Mouse (Mus musculus) G1E (cell line): ENCODE measurements around the gene Psma7. TPM values are rescaled to one million over a fixed set of nuclear protein-coding genes. Genes with fewer than 3 reads are reported as not detected.

Experiments
- ATAC-seq: 2 replicates; pipeline ENCODE4 v1.8.0; 2016; ENCODE audit warnings: mild to moderate bottlenecking; ENCODE audit not compliant: insufficient number of reproducible peaks, poor library complexity, low FRiP score, severe bottlenecking; ENCODE audit errors: extremely low read depth
- DNase-seq: peaks from one replicate; pipeline ENCODE4 v3.0.0; 2012; ENCODE audit warnings: low spot score
- H3K27me3 ChIP-seq: 2 replicates; pipeline ENCODE4 v1.6.1; 2012; ENCODE audit warnings: mild to moderate bottlenecking, low read length, inconsistent platforms; ENCODE audit not compliant: insufficient read depth
- H3K36me3 ChIP-seq: replicated peaks from 2 replicates; pipeline ENCODE3; 2012; ENCODE audit warnings: mild to moderate bottlenecking, inconsistent platforms
- H3K4me1 ChIP-seq: 2 replicates; pipeline ENCODE4 v1.6.1; 2012; ENCODE audit warnings: low read depth, low read length, inconsistent platforms, mixed read lengths; ENCODE audit not compliant: insufficient read depth
- H3K4me3 ChIP-seq: 2 replicates; pipeline ENCODE4 v1.5.1; 2012; ENCODE audit warnings: low read depth, mild to moderate bottlenecking, inconsistent platforms, low read length, moderate library complexity, mixed read lengths
- H3K9me3 ChIP-seq: replicated peaks from 2 replicates; pipeline ENCODE4 v1.6.1; 2012; ENCODE audit warnings: inconsistent platforms
- CTCF ChIP-seq: IDR thresholded peaks from 2 replicates; pipeline ENCODE4 v1.5.1; 2012; ENCODE audit warnings: low read depth, low read length, inconsistent platforms, mixed read lengths
- GATA1 ChIP-seq: IDR thresholded peaks from 2 replicates; pipeline ENCODE4 v1.6.1; 2012; ENCODE audit warnings: borderline replicate concordance, low read length, inconsistent platforms, mixed read lengths
- GATA2 ChIP-seq: IDR thresholded peaks from 2 replicates; pipeline ENCODE4 v1.6.1; 2012; ENCODE audit warnings: low read depth, low read length, inconsistent platforms, borderline replicate concordance
- POLR2AphosphoS5 ChIP-seq: IDR thresholded peaks from 2 replicates; pipeline ENCODE4 v1.6.1; 2012; ENCODE audit warnings: low read depth, low read length, inconsistent platforms; ENCODE audit not compliant: insufficient replicate concordance
- TAL1 ChIP-seq: conservative IDR thresholded peaks from 2 replicates; pipeline ENCODE4 v1.6.1; 2012; ENCODE audit warnings: low read depth, low read length, inconsistent platforms, mixed read lengths
- polyA plus RNA-seq: library from polyadenylated mRNA; stranded (reverse); fragments of >175 nt; gene quantifications from 2 replicates; pipeline ENCODE4 v1.2.3, GENCODE M21; 2012
- total RNA-seq, 2 experiments: library from RNA; stranded (forward) in 1 of 2; stranded (reverse) in 1 of 2; fragments of 200-1000 nt in 1 of 2; fragments of >200 nt in 1 of 2; fragmentation: Nextera tagmentation in 1 of 2; gene quantifications; 2 replicates each; pipeline ENCODE4 v1.2.3; 2014 to 2017

Psma7 gene
- total RNA-seq (2014; fragmentation: Nextera tagmentation) (144 and 148 TPM in 2 replicates), total RNA-seq (2017) (305 TPM in 2 replicates), polyA plus RNA-seq (81.2 and 94.1 TPM in 2 replicates)

DNA sequence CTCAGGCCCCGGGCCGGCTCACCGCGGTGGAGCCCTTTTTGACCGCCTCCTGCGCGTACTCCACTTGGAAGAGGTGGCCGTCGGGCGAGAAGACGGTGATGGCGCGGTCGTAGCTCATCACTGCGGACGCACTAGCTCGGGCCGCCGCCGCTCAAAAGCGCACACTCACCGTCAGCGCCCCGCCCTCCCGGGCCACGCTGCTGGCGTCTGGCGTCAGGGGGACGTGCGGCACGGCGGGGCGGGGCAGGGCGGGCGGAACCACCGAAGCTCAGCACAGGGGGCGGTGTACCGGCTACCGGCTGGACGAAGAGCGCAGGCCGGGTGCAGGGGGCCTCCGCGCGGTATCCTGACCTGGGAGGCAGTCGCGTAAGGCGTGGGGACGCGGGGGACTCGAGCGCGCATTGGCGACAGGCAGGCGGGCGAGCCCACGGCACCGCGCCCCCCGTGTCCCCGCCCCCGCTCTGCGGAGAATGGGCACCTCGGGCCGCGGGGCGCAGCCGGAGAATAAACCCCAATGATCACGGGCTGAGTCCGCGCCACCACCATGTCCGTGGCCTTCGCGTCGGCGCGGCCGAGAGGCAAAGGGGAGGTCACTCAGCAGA lies at the start of gene Psma7, which contains the start of gene Ss18l1:
TSS of gene Psma7 (minus strand) at position 178 of the 602 bp plus-strand sequence.
TSS of gene Ss18l1 (plus strand) at position 254 of the 602 bp plus-strand sequence.
- Histone ChIP-seq H3K36me3 (peaks cover 60% of the 10 kb centered on the region), H3K9me3 (no peaks in the 10 kb centered on the region), H3K27me3 (peaks cover 8% of the 10 kb centered on the region; the same call in 1 of the 2 replicates), H3K4me1 (peaks cover 45% of the 10 kb centered on the region), H3K4me3 (peak within 1 kb of the TSS; percentile 95)
- TF ChIP-seq CTCF (no peak), TAL1 (no peak), POLR2AphosphoS5 (no peak), GATA1 (no peak), GATA2 (no peak)
- ATAC-seq = peak; percentile 74
- DNase-seq = peak; percentile 93

DNA sequence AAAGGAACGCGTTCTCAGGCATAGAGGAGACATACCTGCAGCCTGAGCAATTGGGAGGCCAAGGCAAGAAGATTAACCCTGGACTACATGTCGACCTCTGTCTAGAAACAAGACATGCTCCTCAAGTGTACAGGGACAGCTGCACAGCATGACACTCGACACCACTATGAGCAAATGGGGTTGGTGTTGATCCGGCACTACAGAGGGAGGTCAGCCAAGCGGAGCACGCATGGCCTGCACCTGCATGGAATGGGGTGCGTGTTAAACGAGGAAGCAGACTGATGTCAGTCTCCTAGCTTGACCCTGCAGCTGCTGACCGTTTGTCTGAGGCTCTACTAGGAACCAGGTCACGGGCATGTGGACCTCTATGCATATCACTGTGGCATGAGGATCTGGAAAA lies 48.1 kb upstream of the Psma7 start:
- H3K4me3 ChIP-seq = no peak overlapping the region

DNA sequence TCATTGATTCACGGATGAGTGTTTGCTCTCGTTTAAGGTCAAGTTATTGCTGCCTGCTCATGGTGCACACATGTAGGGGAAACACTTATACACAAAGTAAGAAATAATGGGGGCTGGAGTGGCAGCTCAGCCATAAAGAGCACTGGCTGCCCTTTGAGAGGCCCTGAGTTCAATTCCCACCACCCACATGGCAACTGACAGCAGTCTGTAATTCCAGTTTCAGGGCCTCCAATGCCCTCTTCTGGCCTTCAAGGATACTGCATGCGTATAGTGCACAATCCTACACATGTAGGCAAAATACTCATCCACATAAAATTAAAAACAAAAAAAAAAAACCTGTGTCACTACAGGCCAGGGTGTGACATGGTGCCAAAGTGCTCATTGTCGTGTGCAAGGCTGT lies 45.2 kb upstream of the Psma7 start:
- peaks cover 48% of the 10 kb centered on the region for H3K36me3 ChIP-seq
- no peaks in the 10 kb centered on the region for H3K4me1 ChIP-seq
- no peak overlapping the region for H3K4me3 ChIP-seq
- H3K9me3 ChIP-seq = no peaks in the 10 kb centered on the region
- no peak for ATAC-seq
- no peak for TF ChIP-seq GATA2
- TF ChIP-seq POLR2AphosphoS5 = no peak
- TF ChIP-seq CTCF = no peak
- TF ChIP-seq GATA1 = no peak
- no peak for TF ChIP-seq TAL1
- no peak for DNase-seq
- H3K27me3 ChIP-seq = peaks cover 25% of the 10 kb centered on the region

More for the DNA sequence above, 48.1 kb upstream of the Psma7 start:
- Histone ChIP-seq H3K36me3 (peaks cover 21% of the 10 kb centered on the region), H3K4me1 (no peaks in the 10 kb centered on the region), H3K27me3 (peaks cover 34% of the 10 kb centered on the region), H3K9me3 (no peaks in the 10 kb centered on the region)
- no peak for DNase-seq
- no peak for TF ChIP-seq POLR2AphosphoS5
- ATAC-seq = no peak

GRCm38 (mm10) chr2:180086637-180087027 lies 44.4 kb upstream of the Psma7 start:
- no peaks in the 10 kb centered on the region for H3K9me3 ChIP-seq
- no peaks in the 10 kb centered on the region for H3K4me1 ChIP-seq
- peaks cover 25% of the 10 kb centered on the region for H3K27me3 ChIP-seq
- TF ChIP-seq TAL1 = no peak
- TF ChIP-seq CTCF = no peak
- no peak for TF ChIP-seq POLR2AphosphoS5
- no peak for TF ChIP-seq GATA2
- TF ChIP-seq GATA1 = no peak
- no peak for DNase-seq
- no peak overlapping the region for H3K4me3 ChIP-seq
- ATAC-seq = no peak
- H3K36me3 ChIP-seq = peaks cover 57% of the 10 kb centered on the region

GRCm38 (mm10) chr2:180085926-180086636 lies 43.8 kb upstream of the Psma7 start:
- Histone ChIP-seq H3K9me3 (no peaks in the 10 kb centered on the region), H3K27me3 (peaks cover 25% of the 10 kb centered on the region), H3K4me1 (no peaks in the 10 kb centered on the region), H3K36me3 (peaks cover 62% of the 10 kb centered on the region), H3K4me3 (no peak overlapping the region)
- DNase-seq = no peak
- no peak for ATAC-seq
- TF ChIP-seq GATA2 (no peak), GATA1 (no peak), POLR2AphosphoS5 (no peak), TAL1 (no peak), CTCF (no peak)

DNA sequence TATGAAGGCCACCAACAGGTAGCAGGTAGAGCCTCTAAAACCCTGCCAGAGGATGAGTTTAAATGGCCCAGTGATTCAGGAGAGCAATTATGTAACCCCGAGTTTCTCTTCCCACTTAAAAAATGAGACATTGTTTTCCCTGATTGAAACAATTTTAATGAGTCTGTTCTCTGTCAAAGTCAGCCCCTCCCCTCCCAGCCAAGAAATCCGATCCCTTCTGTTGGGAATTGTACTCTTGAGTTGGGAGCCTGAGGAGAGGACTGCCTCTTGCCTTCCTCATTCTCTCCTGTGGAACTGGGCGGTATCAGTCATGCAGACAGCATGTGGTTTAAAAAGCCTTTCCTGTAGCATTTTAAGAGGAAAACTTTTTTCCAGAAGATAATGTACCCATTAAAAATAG lies 42.3 kb upstream of the Psma7 start:
- no peak for ATAC-seq

More for the DNA sequence above, 42.3 kb upstream of the Psma7 start:
- peaks cover 14% of the 10 kb centered on the region for H3K27me3 ChIP-seq
- TF ChIP-seq TAL1 (no peak), GATA2 (no peak), POLR2AphosphoS5 (no peak), CTCF (no peak)
- H3K9me3 ChIP-seq = no peaks in the 10 kb centered on the region
- no peak overlapping the region for H3K4me3 ChIP-seq
- no peak for DNase-seq
- H3K4me1 ChIP-seq = peaks cover 2% of the 10 kb centered on the region; the same call in 1 of the 2 replicates
- peaks cover 74% of the 10 kb centered on the region for H3K36me3 ChIP-seq
